Comparison of ENCODE assay signal across 9 mouse cellular contexts in genomic region chr6:14838910-14839309, GRCm38 (mm10).
DNase-seq lines count a peak whose midpoint lies in the region; ATAC-seq and TF ChIP-seq lines count a peak whose summit lies in the region.
"Had no signal": no experiment of that assay in that cellular context is flagged by ENCODE, and none has a peak within 500 bp of the region (broad histone marks: within the 10 kb centered on the region; RNA-seq: fewer than 3 reads in every experiment).

No protein-coding gene starts in this region.

- no peaks in the 10 kb centered on the region for H3K4me1 ChIP-seq in heart, adult 2 months (ENCODE audit: control insufficient read depth, insufficient read depth, low read length)
- H3K4me1 ChIP-seq in lung, embryonic 14.5 days (ENCODE audit: insufficient read depth): no peaks in the 10 kb centered on the region
- H3K4me1 ChIP-seq in lung, adult 2 months (ENCODE audit: control insufficient read depth, insufficient read depth, low read length): no peaks in the 10 kb centered on the region
- H3K4me1 ChIP-seq: lung, embryonic 15.5 days had no signal

- H3K36me3 ChIP-seq in heart, adult 2 months (ENCODE audit: control insufficient read depth, insufficient read depth, low read length): no peaks in the 10 kb centered on the region
- no peaks in the 10 kb centered on the region for H3K36me3 ChIP-seq in lung, embryonic 14.5 days (ENCODE audit: insufficient read depth)
- H3K36me3 ChIP-seq: lung, embryonic 15.5 days had no signal

- TF ChIP-seq EP300 in heart, adult 2 months (IDR thresholded peaks at IDR 0.05; ENCODE audit: insufficient read depth, low read depth, low read length): no peak

- ATAC-seq in lung, embryonic 14.5 days (ENCODE audit: insufficient read depth): no peak
- 0 out of 2 replicates have a peak, but pooled peaks have one; percentile 34 for ATAC-seq in megakaryocyte progenitor cell, adult 5-6 weeks (replicated peaks; ENCODE audit: poor library complexity)

- TF ChIP-seq POLR2A in heart, adult 2 months (IDR thresholded peaks at IDR 0.05; ENCODE audit: insufficient read depth, low read depth, low read length): no peak
- no peak for TF ChIP-seq POLR2A in lung, adult 2 months (IDR thresholded peaks at IDR 0.05; ENCODE audit: borderline replicate concordance, extremely low read depth, low read depth, low read length)

- H3K9me3 ChIP-seq in lung, embryonic 14.5 days (ENCODE audit: low read depth, low read length): no peaks in the 10 kb centered on the region
- H3K9me3 ChIP-seq: lung, embryonic 15.5 days had no signal

- TF ChIP-seq CTCF in heart, adult 2 months (IDR thresholded peaks at IDR 0.05): peak; percentile 73
- TF ChIP-seq CTCF in lung, embryonic 14.5 days (IDR thresholded peaks at IDR 0.05; ENCODE audit: low read depth): peak; percentile 64
- no peak for TF ChIP-seq CTCF in lung, adult 2 months (IDR thresholded peaks at IDR 0.05; ENCODE audit: insufficient read depth, low read length)

- intact Hi-C loops in heart, adult 2 months (cut with DNase I): no loop called here

- no peaks in the 10 kb centered on the region for H3K79me2 ChIP-seq in heart, adult 2 months (replicated peaks; ENCODE audit: control insufficient read depth, insufficient read depth, low read length)

- no peak for DNase-seq in heart, adult 2 months
- no peak for DNase-seq in heart, adult 9 months (ENCODE audit: low spot score in 2 of 2)
- DNase-seq in lung, embryonic 14.5 days: peak; percentile 85
- DNase-seq in lung, adult 2 months: no peak
- peak; percentile 9 for DNase-seq in ZHBTc4 (ENCODE audit: low read depth, low spot score)
- no peak for DNase-seq in right cerebral cortex, adult 18-20 months
- DNase-seq in heart, adult 11 months: no peak

- H3K9ac ChIP-seq in heart, adult 2 months (ENCODE audit: low read depth, low read length): no peak overlapping the region
- no peak overlapping the region for H3K9ac ChIP-seq in lung, embryonic 14.5 days
- H3K9ac ChIP-seq: lung, embryonic 15.5 days had no signal

- H3K4me2 ChIP-seq in lung, embryonic 14.5 days: no peak overlapping the region
- H3K4me2 ChIP-seq: lung, embryonic 15.5 days had no signal

- 2% methylated on average over 2 of the region's 2 CpGs for WGBS in heart, adult 2 months
- whole genome bisulfite sequencing in lung, embryonic 14.5 days: 4% methylated on average over 2 of the region's 2 CpGs
- WGBS in lung, adult 2 months: 7% methylated on average over 2 of the region's 2 CpGs

- H3K4me3 ChIP-seq in heart, adult 2 months: no peak overlapping the region
- H3K4me3 ChIP-seq in lung, embryonic 14.5 days (ENCODE audit: low read depth, low read length): no peak overlapping the region
- H3K4me3 ChIP-seq in lung, adult 2 months (replicated peaks; ENCODE audit: extremely low read depth, low read depth, low read length): no peak overlapping the region
- H3K4me3 ChIP-seq: lung, embryonic 15.5 days had no signal

- H3K27ac ChIP-seq in heart, adult 2 months: no peak overlapping the region
- no peak overlapping the region for H3K27ac ChIP-seq in lung, embryonic 14.5 days (ENCODE audit: low read depth)
- H3K27ac ChIP-seq: lung, embryonic 15.5 days had no signal

- no peaks in the 10 kb centered on the region for H3K27me3 ChIP-seq in heart, adult 2 months (ENCODE audit: control insufficient read depth, insufficient read depth, low read length)
- H3K27me3 ChIP-seq in lung, embryonic 14.5 days (ENCODE audit: insufficient read depth, low read length): no peaks in the 10 kb centered on the region
- H3K27me3 ChIP-seq: lung, embryonic 15.5 days had no signal

Comparison
In these comparisons a context has a peak if more than half of its experiments do, and no peak if none do; other contexts are left out.
1. DNase-seq: peak in lung, embryonic 14.5 days (single experiment) and ZHBTc4 (single experiment); none in heart, adult 2 months (0 of 2), heart, adult 9 months (0 of 2), lung, adult 2 months (single experiment), right cerebral cortex, adult 18-20 months (single experiment) and heart, adult 11 months (single experiment).